Mouse (Mus musculus) MEL (cell line): ENCODE data around the gene Rpl11.

ENCODE experiments used
- CHD2 ChIP-seq: IDR thresholded peaks from 2 replicates; pipeline ENCODE4 v1.6.1; 2011; ENCODE audit warnings: low read length, improper control_type of control experiment
- POLR2AphosphoS2 ChIP-seq: IDR thresholded peaks from 2 replicates; pipeline ENCODE4 v1.6.1; 2011; ENCODE audit warnings: low read length, improper control_type of control experiment

DNA sequence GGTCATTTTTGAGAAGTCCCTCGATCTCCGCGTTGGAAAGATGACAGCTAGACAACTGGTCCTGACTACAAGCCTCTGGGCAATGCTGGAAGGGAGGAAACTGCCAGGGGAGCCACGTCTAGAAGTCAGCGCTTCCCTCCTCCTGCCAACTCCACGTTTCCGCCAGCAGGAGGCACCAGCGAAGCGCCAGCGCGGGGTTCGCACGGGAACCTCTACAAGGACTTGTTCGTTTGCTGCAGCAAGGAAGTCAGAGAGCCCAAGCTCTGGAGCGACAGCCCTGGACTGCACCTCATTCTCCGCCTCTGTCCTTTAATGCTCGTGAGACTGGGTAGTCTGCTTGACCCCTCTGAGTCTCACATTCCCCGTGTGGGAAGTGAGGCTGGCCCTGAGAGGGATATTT is 16.7 kb upstream of the Rpl11 start:
- TF ChIP-seq CHD2 = no peak
- no peak for TF ChIP-seq POLR2AphosphoS2
